Mouse (Mus musculus) stomach, postnatal 0 days (tissue): ENCODE results near the gene Kif11.

Experiments
- CTCF ChIP-seq: IDR thresholded peaks from 2 replicates; pipeline ENCODE4 v1.5.1; 2016; ENCODE audit warnings: antibody characterized with exemption, low read depth, mild to moderate bottlenecking, moderate library complexity
- EP300 ChIP-seq: optimal IDR thresholded peaks from 2 replicates; pipeline ENCODE3; 2016; ENCODE audit warnings: antibody characterized with exemption

- TF ChIP-seq EP300: no peak
- no peak for TF ChIP-seq CTCF
Observed at GRCm38 (mm10) chr19:37363128-37363939, 12.9 kb upstream of the Kif11 start.
